8 mouse cellular contexts compared by ENCODE assay signal in genomic region chr1:156613855-156614530, GRCm38 (mm10). TPM values are rescaled to one million over a fixed set of nuclear protein-coding genes. Genes with fewer than 3 reads are reported as not detected.
DNase-seq lines count a peak whose midpoint lies in the region; ATAC-seq and TF ChIP-seq lines count a peak whose summit lies in the region.

No protein-coding gene starts in this region.

- DNase-seq in MEL (ENCODE audit: low read depth, low spot score) = no peak
- DNase-seq in brain, embryonic 18.5 days (ENCODE audit: low read depth, low spot score) = peak; percentile 4
- peak; percentile 37 for DNase-seq in hindlimb bud, embryonic 11.5 days (ENCODE audit: extremely low spot score, low read depth, low spot score)
- peak; percentile 54 for DNase-seq in limb, embryonic 11.5 days (ENCODE audit: low spot score)
- no peak for DNase-seq in thymus, postnatal 4 days
- DNase-seq in thymus, postnatal 36 days = no peak

- TF ChIP-seq EP300 in MEL (IDR thresholded peaks at IDR 0.05; ENCODE audit: low read depth in 1 of 2, low read length in 2 of 2) = 0 out of 4 replicates have a peak, but pooled peaks of 1 of the 2 experiments have one; percentile 7

- peak overlapping the region; percentile 38 for H3K4me2 ChIP-seq in forebrain, embryonic 12.5 days
- no peak overlapping the region for H3K4me2 ChIP-seq in limb, embryonic 11.5 days (ENCODE audit: low read depth, severe bottlenecking)
- peak overlapping the region; percentile 11; the same call in 1 of the 2 replicates for H3K4me2 ChIP-seq in neural tube, embryonic 15.5 days

- WGBS in forebrain, embryonic 12.5 days = 3% methylated on average over 9 of the region's 9 CpGs
- 14% methylated on average over 9 of the region's 9 CpGs for WGBS in limb, embryonic 11.5 days
- 12% methylated on average over 9 of the region's 9 CpGs for WGBS in neural tube, embryonic 15.5 days

- H3K27ac ChIP-seq in MEL (ENCODE audit: control insufficient read depth, low read depth, low read length) = no peak overlapping the region
- H3K27ac ChIP-seq in forebrain, embryonic 12.5 days = peak overlapping the region; percentile 91
- H3K27ac ChIP-seq in limb, embryonic 11.5 days (replicated peaks; ENCODE audit: low read depth, low read length) = peak overlapping the region; percentile 25; the same call in 1 of the 2 replicates
- peak overlapping the region; percentile 64 for H3K27ac ChIP-seq in neural tube, embryonic 15.5 days (replicated peaks)

- H3K4me3 ChIP-seq in MEL (ENCODE audit: control insufficient read depth in 1 of 2, insufficient read depth in 1 of 2, low read depth in 2 of 2, low read length in 2 of 2) = no peak overlapping the region
- H3K4me3 ChIP-seq in forebrain, embryonic 12.5 days (replicated peaks) = no peak overlapping the region
- no peak overlapping the region for H3K4me3 ChIP-seq in limb, embryonic 11.5 days (ENCODE audit: low read depth, low read length)
- no peak overlapping the region for H3K4me3 ChIP-seq in neural tube, embryonic 15.5 days (replicated peaks)

- peaks cover 0 to 30% of the 10 kb centered on the region in 2 experiments; a peak in 2 of 4 replicates for H3K36me3 ChIP-seq in MEL (ENCODE audit: control insufficient read depth in 1 of 2, insufficient read depth in 2 of 2, low read length in 2 of 2)
- H3K36me3 ChIP-seq in forebrain, embryonic 12.5 days (replicated peaks) = no peaks in the 10 kb centered on the region
- no peaks in the 10 kb centered on the region for H3K36me3 ChIP-seq in limb, embryonic 11.5 days (ENCODE audit: control insufficient read depth, insufficient read depth, low read length)
- H3K36me3 ChIP-seq in neural tube, embryonic 15.5 days = no peaks in the 10 kb centered on the region

- peaks cover 13 to 25% of the 10 kb centered on the region in 2 experiments for H3K4me1 ChIP-seq in MEL (ENCODE audit: control insufficient read depth in 1 of 2, insufficient read depth in 2 of 2, low read length in 2 of 2)
- H3K4me1 ChIP-seq in forebrain, embryonic 12.5 days = peaks cover 45% of the 10 kb centered on the region
- peaks cover 15% of the 10 kb centered on the region for H3K4me1 ChIP-seq in limb, embryonic 11.5 days (ENCODE audit: control insufficient read depth, insufficient read depth, low read length)
- peaks cover 38% of the 10 kb centered on the region for H3K4me1 ChIP-seq in neural tube, embryonic 15.5 days

- no peak overlapping the region for H3K9ac ChIP-seq in MEL (ENCODE audit: control insufficient read depth, low read depth, low read length, poor library complexity, severe bottlenecking)
- peak overlapping the region; percentile 29; the same call in 1 of the 2 replicates for H3K9ac ChIP-seq in forebrain, embryonic 12.5 days
- 0 out of 2 replicates have a peak overlapping the region, but pooled peaks have one; percentile 28 for H3K9ac ChIP-seq in limb, embryonic 11.5 days (ENCODE audit: low read length)
- no peak overlapping the region for H3K9ac ChIP-seq in neural tube, embryonic 15.5 days (replicated peaks)

- ATAC-seq in forebrain, embryonic 12.5 days (ENCODE audit: low FRiP score) = peak; percentile 59; the same call in 1 of the 2 replicates
- ATAC-seq in limb, embryonic 11.5 days (ENCODE audit: insufficient number of reproducible peaks, low FRiP score, low TSS enrichment, low read depth) = 0 out of 2 replicates have a peak, but pooled peaks have one; percentile 27
- peak; percentile 54; the same call in 1 of the 2 replicates for ATAC-seq in neural tube, embryonic 15.5 days (ENCODE audit: low FRiP score)

- H3K27me3 ChIP-seq in MEL (ENCODE audit: control insufficient read depth in 1 of 2, insufficient read depth in 2 of 2, low read length in 2 of 2) = no peaks in the 10 kb centered on the region
- H3K27me3 ChIP-seq in forebrain, embryonic 12.5 days = no peaks in the 10 kb centered on the region
- H3K27me3 ChIP-seq in limb, embryonic 11.5 days (ENCODE audit: control insufficient read depth, insufficient read depth, low read length) = no peaks in the 10 kb centered on the region
- no peaks in the 10 kb centered on the region for H3K27me3 ChIP-seq in neural tube, embryonic 15.5 days (replicated peaks)

- no peaks in the 10 kb centered on the region for H3K9me3 ChIP-seq in MEL (replicated peaks; ENCODE audit: insufficient read depth, low read length)
- H3K9me3 ChIP-seq in forebrain, embryonic 12.5 days = no peaks in the 10 kb centered on the region
- no peaks in the 10 kb centered on the region for H3K9me3 ChIP-seq in limb, embryonic 11.5 days (ENCODE audit: control insufficient read depth, low read length)
- no peaks in the 10 kb centered on the region for H3K9me3 ChIP-seq in neural tube, embryonic 15.5 days (replicated peaks)

- TF ChIP-seq CTCF in MEL (IDR thresholded peaks at IDR 0.05 in 2 of 3, conservative IDR thresholded peaks at IDR 0.05 in 1 of 3; ENCODE audit: control insufficient read depth in 1 of 3, insufficient read depth in 1 of 3, low read depth in 2 of 3, low read length in 3 of 3, poor library complexity in 1 of 3, severe bottlenecking in 1 of 3) = no peak

- no peak for TF ChIP-seq RAD21 in MEL (IDR thresholded peaks at IDR 0.05; ENCODE audit: low read depth, low read length)

- H3K79me2 ChIP-seq in MEL (ENCODE audit: control insufficient read depth, insufficient read depth, low read length, poor library complexity) = peaks cover 17% of the 10 kb centered on the region

- no peak for TF ChIP-seq POLR2A in MEL (IDR thresholded peaks at IDR 0.05; ENCODE audit: control insufficient read depth in 1 of 2, insufficient read depth in 1 of 2, low read depth in 1 of 2, low read length in 2 of 2, poor library complexity in 1 of 2)

TF ChIP-seq in MEL, 35 proteins besides CTCF, POLR2A, EP300 and RAD21:
- no peak for TF ChIP-seq NELFE (IDR thresholded peaks at IDR 0.05; ENCODE audit: low read depth, low read length)
- TF ChIP-seq USF2 (IDR thresholded peaks at IDR 0.05; ENCODE audit: borderline replicate concordance in 1 of 2, insufficient read depth in 1 of 2, low read depth in 1 of 2, low read length in 2 of 2) = no peak
- TF ChIP-seq ZNF384 (IDR thresholded peaks at IDR 0.05; ENCODE audit: low read depth, low read length) = no peak
- no peak for TF ChIP-seq GATA1 (IDR thresholded peaks at IDR 0.05; ENCODE audit: low read depth, low read length)
- no peak for TF ChIP-seq USF1 (IDR thresholded peaks at IDR 0.05; ENCODE audit: low read depth, low read length)
- TF ChIP-seq RCOR1 (IDR thresholded peaks at IDR 0.05; ENCODE audit: low read depth, low read length) = peak; percentile 50; the same call in 1 of the 2 replicates
- no peak for TF ChIP-seq MXI1 (IDR thresholded peaks at IDR 0.05; ENCODE audit: low read depth, low read length)
- TF ChIP-seq NRF1 (IDR thresholded peaks at IDR 0.05; ENCODE audit: insufficient read depth, low read depth, low read length, poor library complexity, severe bottlenecking) = no peak
- no peak for TF ChIP-seq E2F4 (IDR thresholded peaks at IDR 0.05; ENCODE audit: borderline replicate concordance, low read depth, low read length)

RNA-seq across cellular contexts. Expression of gene Abl2, which starts 55.4 kb away (rescaled TPM):
- 13.8 and 16.0 TPM in 2 replicates for total RNA-seq in MEL (2012; rRNA removed)
- 10 to 100 TPM in 1 of 2 experiments, not detected in 1; 17.5 TPM for polyA plus RNA-seq in MEL (2012; ENCODE audit: insufficient read depth in 1 of 2, insufficient read length in 2 of 2, low read depth in 1 of 2, low replicate concordance in 2 of 2, missing spikeins in 1 of 2)
- 6.6 and 7.2 TPM in 2 replicates for polyA plus RNA-seq in forebrain, embryonic 12.5 days (2016; fragmentation: Nextera tagmentation; extraction: Ambion mirVana)
- 5.9 and 6.3 TPM in 2 replicates for polyA plus RNA-seq in limb, embryonic 11.5 days (2014; fragmentation: Nextera tagmentation; extraction: Ambion mirVana)
- polyA plus RNA-seq in neural tube, embryonic 15.5 days (2015; fragmentation: Nextera tagmentation; extraction: Ambion mirVana) = 5.3 and 5.4 TPM in 2 replicates

Comparison
In these comparisons a context has a peak if more than half of its experiments do, and no peak if none do; other contexts are left out.
1. DNase-seq: peak in brain, embryonic 18.5 days (single experiment), hindlimb bud, embryonic 11.5 days (single experiment) and limb, embryonic 11.5 days (single experiment); none in MEL (single experiment), thymus, postnatal 4 days (single experiment) and thymus, postnatal 36 days (0 of 2).
2. H3K9ac ChIP-seq: peak in forebrain, embryonic 12.5 days (single experiment) and limb, embryonic 11.5 days (single experiment); none in MEL (single experiment) and neural tube, embryonic 15.5 days (single experiment).
3. Peak in every context shown above with its lines, with median percentiles within 50 percentile points of each other: ATAC-seq.